Mouse (Mus musculus) heart, adult 2 months (tissue): ENCODE results near the gene Tom1.

Source experiments
- CTCF ChIP-seq: fragments of 200-600 bp; IDR thresholded peaks from 2 replicates; pipeline ENCODE4 v1.8.1; 2022; ENCODE audit warnings: antibody characterized with exemption, mild to moderate bottlenecking, moderate library complexity
- EP300 ChIP-seq: fragments of 200-500 bp; IDR thresholded peaks from 2 replicates; pipeline ENCODE4 v1.6.1; 2011; ENCODE audit warnings: low read depth, low read length, control low read depth; ENCODE audit not compliant: insufficient read depth
- POLR2A ChIP-seq: fragments of 200-500 bp; IDR thresholded peaks from 2 replicates; pipeline ENCODE4 v1.6.1; 2011; ENCODE audit warnings: mild to moderate bottlenecking, low read depth, low read length, control low read depth; ENCODE audit not compliant: insufficient read depth

DNA sequence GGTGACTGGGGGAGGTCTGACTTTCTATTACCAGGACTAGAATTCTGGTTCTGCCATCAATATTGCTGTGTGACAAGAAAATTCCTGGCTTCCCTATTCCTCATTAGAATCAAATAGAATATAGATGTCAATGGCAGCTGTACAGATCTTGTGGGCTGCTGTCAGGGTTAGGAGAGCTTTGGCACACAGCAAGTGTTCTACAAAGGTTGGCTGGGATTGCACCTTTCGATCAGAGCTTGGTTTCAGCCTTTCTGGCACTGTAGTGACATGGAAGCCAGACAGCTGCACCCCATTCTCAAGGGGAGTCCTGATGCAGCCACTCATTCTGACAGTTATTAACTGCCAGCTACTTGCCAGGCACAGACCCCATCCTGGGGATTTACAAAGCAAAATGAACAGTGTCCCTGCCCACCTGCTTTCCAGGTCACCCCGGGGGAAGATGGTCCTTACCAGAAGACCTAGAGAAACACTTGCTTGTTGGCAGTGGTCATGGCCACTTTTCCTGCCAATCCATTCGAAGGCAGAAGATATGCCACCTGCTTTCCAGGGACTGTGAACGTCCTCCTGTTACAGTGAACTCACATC is 57.4 kb downstream of the Tom1 start:
- TF ChIP-seq CTCF: no peak
- no peak for TF ChIP-seq POLR2A
- no peak for TF ChIP-seq EP300
